Mouse (Mus musculus): ENCODE measurements around the gene Dhrs3. TPM values are rescaled to one million over a fixed set of nuclear protein-coding genes. Genes with fewer than 3 reads are reported as not detected.

Dhrs3 gene
- polyA plus RNA-seq, 1 experiment from 2014 or later, result 75.7 TPM

DNA sequence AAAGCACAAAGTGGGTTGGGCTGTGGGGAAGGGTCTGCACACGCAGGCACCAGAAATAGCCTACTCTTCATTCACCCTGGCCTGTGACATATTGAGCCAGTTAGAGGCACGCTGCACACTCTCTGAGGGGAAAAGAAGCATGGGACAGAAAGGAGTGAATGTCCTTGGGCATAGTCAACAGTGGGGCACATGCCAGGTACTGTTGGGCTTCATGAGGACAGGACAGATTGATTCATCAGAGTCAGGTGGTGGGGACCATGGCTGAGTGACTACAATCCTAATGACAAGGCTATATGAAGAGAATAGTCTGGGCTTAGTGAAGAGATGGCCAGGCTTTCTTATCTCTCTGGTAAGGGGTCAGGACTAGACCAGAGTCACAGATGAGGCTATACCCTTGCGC, 49.8 kb downstream of the Dhrs3 start:
- ATAC-seq (ENCODE audit: insufficient number of reproducible peaks, low FRiP score, low TSS enrichment, low read depth), result no peak
- 0 out of 2 replicates have a peak, but pooled peaks cover under 1% of the 10 kb centered on the region for H3K4me1 ChIP-seq
- no peak overlapping the region for H3K27ac ChIP-seq (replicated peaks)
- WGBS, result 86% methylated on average over 3 of the region's 3 CpGs
- no peaks in the 10 kb centered on the region for H3K9me3 ChIP-seq (replicated peaks)
- H3K27me3 ChIP-seq, result no peaks in the 10 kb centered on the region
- no peak overlapping the region for H3K9ac ChIP-seq
- no peak overlapping the region for H3K4me2 ChIP-seq (replicated peaks)
- H3K4me3 ChIP-seq (replicated peaks), result no peak overlapping the region
- H3K36me3 ChIP-seq, result no peaks in the 10 kb centered on the region

DNA sequence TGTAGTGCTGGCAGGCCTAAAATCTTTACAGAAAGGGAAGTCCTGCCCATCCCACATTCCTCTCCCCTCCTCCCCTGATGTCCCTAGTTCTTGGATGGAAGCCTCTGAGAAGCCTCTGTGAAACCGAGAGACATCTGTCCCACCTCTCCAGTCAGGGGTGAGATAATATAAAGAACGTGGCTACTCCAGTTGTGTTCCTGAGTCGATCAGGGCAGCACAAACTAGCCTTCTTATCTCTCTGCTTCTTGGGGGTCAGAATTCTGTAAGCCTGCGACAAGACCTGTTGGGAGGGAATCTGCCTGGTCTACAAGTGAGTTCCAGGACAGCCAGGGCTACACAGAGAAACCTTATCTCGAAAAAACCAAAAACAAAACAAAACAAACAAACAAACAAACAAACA, 50.6 kb downstream of the Dhrs3 start:
- 78% methylated on average over 5 of the region's 5 CpGs for WGBS
- ATAC-seq (ENCODE audit: insufficient number of reproducible peaks, low FRiP score, low TSS enrichment, low read depth), result no peak
- Histone ChIP-seq H3K27me3 (no peaks in the 10 kb centered on the region), H3K36me3 (no peaks in the 10 kb centered on the region), H3K4me1 (0 out of 2 replicates have a peak, but pooled peaks cover 3% of the 10 kb centered on the region), H3K9ac (no peak overlapping the region), H3K4me3 (replicated peaks) (no peak overlapping the region), H3K9me3 (replicated peaks) (no peaks in the 10 kb centered on the region), H3K4me2 (replicated peaks) (no peak overlapping the region), H3K27ac (replicated peaks) (no peak overlapping the region)

DNA sequence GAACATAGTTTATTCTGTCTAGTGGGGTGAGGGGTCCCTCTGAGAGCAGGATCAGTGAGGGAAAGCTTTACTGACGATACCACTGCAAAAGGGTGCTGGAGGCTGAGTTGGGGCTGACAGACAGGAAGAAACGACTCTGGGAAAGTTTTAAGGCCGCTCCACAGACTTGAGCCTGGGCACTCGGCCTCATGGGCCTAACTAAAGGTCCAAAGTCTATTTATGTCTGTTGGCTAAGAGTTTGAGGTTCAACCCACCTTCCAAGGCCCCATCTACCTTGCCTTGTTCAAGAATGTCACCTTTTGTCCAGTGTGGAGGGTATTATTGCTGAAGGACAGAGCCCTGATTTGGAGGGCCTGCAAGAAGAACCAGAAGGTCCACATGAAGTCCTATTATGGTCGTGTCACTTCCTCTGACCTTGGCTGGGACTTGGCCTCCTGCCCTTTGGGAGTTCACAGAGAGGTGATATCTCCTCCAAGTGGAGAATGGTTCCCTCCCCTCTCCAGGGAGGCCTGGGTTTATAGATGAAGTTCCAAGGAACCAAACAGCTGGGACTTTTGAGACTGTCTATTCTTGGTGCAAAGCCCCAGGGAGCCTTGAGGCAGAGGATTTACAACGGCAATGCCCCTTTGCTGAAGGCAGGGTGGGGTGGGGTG, 55.2 kb downstream of the Dhrs3 start:
- H3K4me1 ChIP-seq, result peaks cover 16% of the 10 kb centered on the region
- no peak for ATAC-seq (ENCODE audit: insufficient number of reproducible peaks, low FRiP score, low TSS enrichment, low read depth)
- WGBS, result 56% methylated on average over 6 of the region's 6 CpGs
- H3K27me3 ChIP-seq, result no peaks in the 10 kb centered on the region
- H3K9me3 ChIP-seq (replicated peaks), result no peaks in the 10 kb centered on the region
- no peak overlapping the region for H3K4me2 ChIP-seq (replicated peaks)
- no peak overlapping the region for H3K9ac ChIP-seq
- no peak overlapping the region for H3K27ac ChIP-seq (replicated peaks)
- no peak overlapping the region for H3K4me3 ChIP-seq (replicated peaks)
- H3K36me3 ChIP-seq, result no peaks in the 10 kb centered on the region

DNA sequence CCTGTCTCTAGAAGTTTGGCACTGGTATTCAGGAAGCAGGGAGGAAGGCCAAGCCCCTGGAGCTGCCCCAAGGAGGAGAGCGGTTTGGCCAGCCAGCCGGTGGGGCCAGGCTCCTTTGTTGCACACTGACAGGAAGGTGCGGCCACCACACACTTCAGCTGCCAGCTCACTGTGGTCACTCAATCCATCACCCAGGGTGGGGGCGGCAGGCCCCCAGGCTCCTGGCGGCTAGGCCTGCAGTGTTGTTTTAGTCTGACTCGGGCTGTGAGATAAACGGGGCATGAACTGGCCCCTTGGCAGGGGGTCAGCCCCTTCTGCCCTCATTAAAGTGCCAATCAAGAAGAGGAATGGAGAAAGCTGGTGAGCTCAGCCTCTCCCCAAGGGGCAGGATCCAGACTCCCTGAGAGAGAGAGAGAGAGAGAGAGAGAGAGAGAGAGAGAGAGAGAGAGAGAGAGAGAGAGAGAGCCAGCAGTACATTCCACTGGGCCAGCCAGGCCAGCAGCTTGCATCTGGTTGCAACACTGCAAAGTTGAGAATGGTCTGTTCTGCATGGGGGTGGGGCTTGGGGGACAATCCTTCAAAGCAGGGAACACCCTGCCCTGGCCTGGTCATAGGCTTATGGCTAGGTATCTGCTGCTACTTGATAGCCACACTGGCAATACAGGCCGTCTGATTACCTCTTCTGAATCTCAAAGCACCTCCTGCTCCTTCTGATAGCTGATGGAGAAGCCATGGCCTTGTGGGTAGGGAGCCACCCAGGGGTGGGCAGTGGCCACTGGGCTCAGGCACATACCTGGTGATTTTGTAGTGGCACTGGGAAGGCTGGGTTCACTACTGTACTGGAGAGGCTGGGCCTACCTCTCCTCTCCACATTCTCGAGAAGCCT, 57.1 kb downstream of the Dhrs3 start:
- Histone ChIP-seq H3K27ac (replicated peaks) (peak overlapping the region; percentile 49; the same call in 1 of the 2 replicates), H3K36me3 (no peaks in the 10 kb centered on the region), H3K9me3 (replicated peaks) (no peaks in the 10 kb centered on the region), H3K4me3 (replicated peaks) (no peak overlapping the region), H3K27me3 (no peaks in the 10 kb centered on the region), H3K4me1 (peaks cover 16% of the 10 kb centered on the region), H3K9ac (no peak overlapping the region), H3K4me2 (replicated peaks) (no peak overlapping the region)
- peak; percentile 48 for ATAC-seq (ENCODE audit: insufficient number of reproducible peaks, low FRiP score, low TSS enrichment, low read depth)
- 31% methylated on average over 9 of the region's 9 CpGs for WGBS

DNA sequence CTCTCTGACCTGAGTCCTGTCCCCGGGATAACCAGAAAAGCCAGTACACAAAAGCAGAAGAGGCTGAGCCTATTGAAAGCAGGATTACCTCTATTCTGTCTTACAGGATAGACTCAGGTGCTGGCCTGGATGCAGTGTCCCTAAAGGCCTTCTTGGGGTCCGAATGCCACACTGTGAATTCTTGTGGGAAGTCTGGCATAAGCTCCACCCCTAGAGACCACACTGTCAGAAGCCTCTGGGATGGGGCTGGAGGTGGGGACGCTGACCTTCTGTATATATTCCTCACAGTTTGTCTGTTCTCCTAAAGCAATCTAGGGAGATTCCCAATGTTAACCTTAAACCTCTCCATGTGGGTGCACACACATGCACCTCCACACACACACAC, 57.7 kb downstream of the Dhrs3 start:
- Histone ChIP-seq H3K4me2 (replicated peaks) (no peak overlapping the region), H3K4me1 (peaks cover 16% of the 10 kb centered on the region), H3K9me3 (replicated peaks) (no peaks in the 10 kb centered on the region), H3K9ac (no peak overlapping the region), H3K27me3 (no peaks in the 10 kb centered on the region), H3K36me3 (no peaks in the 10 kb centered on the region), H3K27ac (replicated peaks) (peak overlapping the region; percentile 49; the same call in 1 of the 2 replicates), H3K4me3 (replicated peaks) (no peak overlapping the region)
- no peak for ATAC-seq (ENCODE audit: insufficient number of reproducible peaks, low FRiP score, low TSS enrichment, low read depth)
- 66% methylated on average over 3 of the region's 3 CpGs for WGBS

DNA sequence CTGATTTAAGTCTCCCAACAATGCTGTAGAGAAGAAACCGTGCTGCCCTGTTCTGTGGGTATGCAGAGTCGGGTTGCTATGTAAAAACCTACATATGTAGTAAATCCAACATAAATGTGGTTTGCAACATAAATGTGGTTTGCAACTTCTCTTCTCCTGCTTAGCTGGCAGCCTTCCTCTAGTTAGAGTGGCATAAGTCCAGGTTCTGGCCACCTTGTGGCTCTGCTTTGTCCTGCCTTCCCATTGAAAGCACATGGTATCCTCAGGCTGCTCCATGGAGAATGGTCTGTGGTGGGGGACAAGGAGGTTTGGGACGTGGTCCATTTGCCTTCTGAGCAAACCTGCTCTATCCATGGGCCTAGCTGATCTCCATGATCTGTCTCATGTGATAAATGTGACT, 58.3 kb downstream of the Dhrs3 start:
- Histone ChIP-seq H3K4me1 (peaks cover 16% of the 10 kb centered on the region), H3K9ac (no peak overlapping the region), H3K4me2 (replicated peaks) (no peak overlapping the region), H3K27ac (replicated peaks) (no peak overlapping the region), H3K9me3 (replicated peaks) (no peaks in the 10 kb centered on the region), H3K4me3 (replicated peaks) (no peak overlapping the region), H3K36me3 (no peaks in the 10 kb centered on the region), H3K27me3 (no peaks in the 10 kb centered on the region)
- WGBS, result 69% methylated on average over 3 of the region's 3 CpGs
- no peak for ATAC-seq (ENCODE audit: insufficient number of reproducible peaks, low FRiP score, low TSS enrichment, low read depth)

DNA sequence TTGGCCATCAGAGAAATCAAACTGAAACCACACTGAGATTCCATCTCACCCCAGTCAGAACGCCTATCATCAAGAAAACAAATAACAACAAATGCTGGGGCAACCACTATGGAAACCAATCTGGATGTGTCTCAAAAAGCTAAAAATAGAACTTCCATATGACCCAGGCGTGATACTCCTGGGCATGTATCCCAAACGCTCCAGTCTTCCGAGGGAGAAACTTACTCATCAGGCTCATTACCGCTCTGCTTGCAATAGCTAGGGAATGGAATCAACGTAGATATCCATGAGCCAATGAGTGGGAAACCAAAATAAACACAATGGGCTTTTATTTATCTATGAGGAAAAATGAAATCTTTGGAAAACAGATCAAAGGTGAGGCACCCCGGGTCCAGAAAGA, 59.2 kb downstream of the Dhrs3 start:
- H3K9me3 ChIP-seq (replicated peaks), result no peaks in the 10 kb centered on the region
- H3K36me3 ChIP-seq, result no peaks in the 10 kb centered on the region
- H3K27me3 ChIP-seq, result no peaks in the 10 kb centered on the region
- peaks cover 16% of the 10 kb centered on the region for H3K4me1 ChIP-seq
- no peak overlapping the region for H3K4me2 ChIP-seq (replicated peaks)
- no peak overlapping the region for H3K4me3 ChIP-seq (replicated peaks)
- H3K27ac ChIP-seq (replicated peaks), result no peak overlapping the region
- no peak for ATAC-seq (ENCODE audit: insufficient number of reproducible peaks, low FRiP score, low TSS enrichment, low read depth)
- WGBS, result 75% methylated on average over 7 of the region's 7 CpGs
- H3K9ac ChIP-seq, result no peak overlapping the region

DNA sequence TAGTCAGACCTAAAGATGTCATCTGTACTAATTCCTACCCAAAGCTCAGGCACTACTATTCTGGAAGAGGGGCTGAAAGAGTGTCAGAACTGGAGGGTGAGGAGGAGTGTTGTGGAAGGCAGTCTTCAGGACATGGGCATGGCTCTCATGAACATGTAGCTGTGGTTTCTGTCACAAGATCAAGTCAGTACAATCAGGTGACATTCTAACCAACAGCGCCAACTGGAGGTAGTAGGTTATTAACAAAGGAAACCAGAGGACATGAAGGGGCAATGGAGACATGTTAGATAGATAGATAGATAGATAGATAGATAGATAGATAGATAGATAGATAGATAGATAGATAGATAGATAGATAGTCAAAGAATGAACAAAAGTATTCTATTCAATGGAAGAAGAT, 60.8 kb downstream of the Dhrs3 start:
- Histone ChIP-seq H3K9ac (no peak overlapping the region), H3K4me1 (peaks cover 14% of the 10 kb centered on the region), H3K27ac (replicated peaks) (no peak overlapping the region), H3K4me2 (replicated peaks) (no peak overlapping the region), H3K27me3 (no peaks in the 10 kb centered on the region), H3K36me3 (no peaks in the 10 kb centered on the region), H3K9me3 (replicated peaks) (no peaks in the 10 kb centered on the region), H3K4me3 (replicated peaks) (no peak overlapping the region)
- 94% methylated on average over 1 of the region's 1 CpGs for WGBS
- ATAC-seq (ENCODE audit: insufficient number of reproducible peaks, low FRiP score, low TSS enrichment, low read depth), result no peak

DNA sequence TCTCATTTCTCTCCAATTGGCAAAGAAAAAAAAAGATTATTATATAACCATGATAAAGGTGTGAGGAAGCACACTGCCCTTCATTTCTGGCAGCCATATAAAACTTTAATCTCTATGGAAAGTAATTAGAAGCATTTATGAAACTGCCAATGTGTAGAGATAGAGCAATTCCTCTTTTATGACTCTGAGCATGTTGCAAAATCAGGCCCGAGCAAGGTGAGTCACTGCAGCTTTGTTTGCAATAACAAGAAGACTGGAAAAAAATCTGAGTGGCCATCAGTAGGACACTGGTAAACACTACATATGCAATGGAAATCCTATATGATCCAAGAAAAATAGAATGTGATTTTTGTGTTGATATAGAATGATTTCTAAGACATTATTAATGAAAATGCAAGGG, 63.2 kb downstream of the Dhrs3 start:
- no peaks in the 10 kb centered on the region for H3K27me3 ChIP-seq
- no peak overlapping the region for H3K9ac ChIP-seq
- no peak for ATAC-seq (ENCODE audit: insufficient number of reproducible peaks, low FRiP score, low TSS enrichment, low read depth)
- no peak overlapping the region for H3K27ac ChIP-seq (replicated peaks)
- WGBS, result 85% methylated on average over 1 of the region's 1 CpGs
- no peaks in the 10 kb centered on the region for H3K9me3 ChIP-seq (replicated peaks)
- H3K36me3 ChIP-seq, result no peaks in the 10 kb centered on the region
- no peak overlapping the region for H3K4me3 ChIP-seq (replicated peaks)
- H3K4me1 ChIP-seq, result peaks cover 3% of the 10 kb centered on the region; the same call in 1 of the 2 replicates
- H3K4me2 ChIP-seq (replicated peaks), result no peak overlapping the region

DNA sequence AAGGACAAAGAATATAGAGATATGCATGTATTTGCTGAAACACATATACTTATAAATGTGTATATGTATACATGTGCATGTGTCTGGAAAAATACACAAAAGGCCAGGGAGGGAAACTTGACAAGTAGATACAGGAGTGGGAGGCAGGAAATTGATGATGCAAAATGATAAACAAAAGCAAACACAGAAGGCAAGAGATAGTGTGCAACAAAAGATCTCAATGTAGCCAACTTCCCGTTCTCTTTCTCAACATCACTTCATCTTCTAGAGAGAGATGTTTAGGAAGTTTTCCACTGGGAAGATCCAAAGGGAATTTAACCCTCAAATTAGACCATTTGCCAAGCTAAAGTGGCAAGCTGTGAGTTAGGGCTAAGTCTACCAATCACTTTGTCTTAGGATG, 63.7 kb downstream of the Dhrs3 start:
- Histone ChIP-seq H3K4me1 (peaks cover 3% of the 10 kb centered on the region; the same call in 1 of the 2 replicates), H3K4me2 (replicated peaks) (no peak overlapping the region), H3K27me3 (no peaks in the 10 kb centered on the region), H3K36me3 (no peaks in the 10 kb centered on the region), H3K9ac (no peak overlapping the region), H3K4me3 (replicated peaks) (no peak overlapping the region), H3K27ac (replicated peaks) (no peak overlapping the region), H3K9me3 (replicated peaks) (no peaks in the 10 kb centered on the region)
- WGBS, result 62% methylated on average over 1 of the region's 1 CpGs
- no peak for ATAC-seq (ENCODE audit: insufficient number of reproducible peaks, low FRiP score, low TSS enrichment, low read depth)

DNA sequence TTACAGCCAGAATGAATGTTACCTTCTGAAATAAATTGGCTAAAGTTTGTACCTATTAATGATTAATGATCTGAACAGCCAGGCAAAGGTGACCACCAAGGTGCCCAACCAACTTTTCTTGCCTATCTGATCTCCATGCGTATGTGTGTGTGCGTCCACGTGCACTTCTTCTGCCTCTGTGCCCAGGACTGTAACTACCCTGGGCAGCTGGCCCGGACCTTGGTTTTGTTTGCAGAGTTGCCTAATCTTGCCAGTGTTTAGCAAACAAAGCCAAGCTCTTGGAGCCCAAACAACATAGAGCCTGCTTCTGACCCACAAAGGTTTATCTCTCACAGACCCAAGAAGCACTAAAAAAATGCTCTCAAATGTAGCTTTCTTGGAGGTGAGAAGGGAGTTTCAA, 64.6 kb downstream of the Dhrs3 start:
- no peak overlapping the region for H3K4me3 ChIP-seq (replicated peaks)
- H3K27me3 ChIP-seq, result no peaks in the 10 kb centered on the region
- no peaks in the 10 kb centered on the region for H3K9me3 ChIP-seq (replicated peaks)
- no peaks in the 10 kb centered on the region for H3K36me3 ChIP-seq
- WGBS, result 83% methylated on average over 4 of the region's 4 CpGs
- H3K9ac ChIP-seq, result no peak overlapping the region
- H3K4me2 ChIP-seq (replicated peaks), result no peak overlapping the region
- no peak for ATAC-seq (ENCODE audit: insufficient number of reproducible peaks, low FRiP score, low TSS enrichment, low read depth)
- peaks cover 3% of the 10 kb centered on the region; the same call in 1 of the 2 replicates for H3K4me1 ChIP-seq
- no peak overlapping the region for H3K27ac ChIP-seq (replicated peaks)

Data from embryonic facial prominence, embryonic 15.5 days (tissue).